Mouse (Mus musculus): Measurements from ENCODE around the gene Ttbk2.
A peak's percentile ranks its signal among the peaks of the same experiment; 100 is the strongest.

Ttbk2 gene

DNA sequence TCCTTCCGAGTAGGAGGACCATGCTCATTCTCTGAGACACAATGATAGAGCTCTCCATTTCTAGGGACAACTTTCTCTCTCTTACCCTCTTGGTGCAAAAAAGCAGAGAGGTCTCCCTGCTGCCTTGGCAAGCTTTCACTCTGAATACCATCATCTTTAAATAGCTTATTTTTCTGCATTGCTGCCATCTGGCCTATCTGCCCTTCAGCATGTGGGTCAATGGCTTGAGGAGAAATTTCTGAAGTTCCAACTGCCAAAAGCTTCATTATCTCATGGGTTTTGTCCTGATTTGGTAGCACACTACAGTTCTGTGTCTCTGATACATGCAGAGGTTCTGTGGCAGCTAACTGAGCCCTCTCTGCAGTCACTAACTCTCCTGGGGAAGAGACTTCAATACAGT, 104.9 kb downstream of the Ttbk2 start:
- no peak for DNase-seq (ENCODE audit: low spot score)

DNA sequence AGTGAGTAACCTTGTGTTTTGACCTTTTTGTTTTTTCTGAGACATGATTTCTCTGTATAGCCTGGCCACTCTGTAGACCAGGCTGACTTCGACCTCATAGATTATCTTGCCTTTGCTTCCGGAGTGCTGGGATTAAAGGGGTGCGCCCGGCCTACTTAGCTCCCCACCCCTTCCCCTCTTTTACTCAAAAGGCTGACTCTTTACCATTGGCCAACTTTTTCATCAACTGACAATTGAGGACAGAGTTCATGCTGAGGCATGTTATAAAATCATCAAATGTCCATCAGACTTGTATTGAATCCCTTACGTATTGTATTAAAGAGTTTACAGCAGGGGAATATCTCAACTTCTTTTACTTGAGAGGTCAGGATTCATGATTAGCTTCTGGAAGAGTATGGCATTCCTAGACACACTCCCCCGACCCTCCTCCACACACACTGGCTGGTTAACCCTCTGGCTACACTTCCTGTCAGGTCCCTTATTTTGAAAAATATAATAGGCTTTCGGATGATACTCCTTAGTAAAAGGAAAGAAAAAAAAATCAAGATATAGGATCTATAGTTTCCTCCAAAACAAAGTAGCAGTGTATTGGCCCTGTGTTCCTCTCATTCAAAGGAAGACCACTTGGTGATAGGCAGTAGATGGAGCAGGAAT, 118.4 kb downstream of the Ttbk2 start:
- DNase-seq (ENCODE audit: low spot score), result no peak

DNA sequence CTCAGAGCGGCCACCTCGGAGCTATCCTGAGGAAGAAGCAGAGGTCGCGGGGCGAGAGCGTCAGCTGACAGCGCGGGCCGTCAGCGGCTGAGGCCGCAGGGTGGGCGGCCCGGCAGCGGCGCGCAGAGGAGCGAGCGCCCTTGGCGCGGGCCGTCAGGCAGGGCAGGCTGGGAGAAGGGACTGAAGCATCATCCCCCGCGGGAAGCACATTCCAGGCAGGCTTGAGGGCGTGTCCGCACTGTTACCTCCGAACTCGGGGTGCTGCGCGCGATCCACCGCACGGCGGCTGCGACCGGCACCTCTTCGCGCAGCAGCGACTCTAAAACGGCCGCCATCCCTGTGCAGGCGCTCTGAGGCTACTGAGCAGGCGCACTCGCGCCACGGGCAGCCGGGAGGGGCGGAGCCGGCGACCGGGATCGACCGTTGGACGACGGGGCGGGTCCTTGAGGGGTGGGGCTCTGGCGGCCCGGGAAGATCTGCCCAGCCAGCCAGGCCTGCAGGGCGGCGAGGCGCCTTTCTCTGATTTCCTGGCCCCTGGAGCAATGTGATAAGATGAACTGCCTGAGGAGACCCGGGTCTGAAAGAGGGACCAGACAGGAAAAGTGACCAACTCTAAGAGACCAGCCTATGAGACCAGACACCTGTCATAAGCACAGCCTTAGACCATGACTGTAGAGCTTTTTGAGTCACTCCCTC, 119.1 kb downstream of the Ttbk2 start:
- peak; percentile 55 for DNase-seq (ENCODE audit: low spot score)

DNA sequence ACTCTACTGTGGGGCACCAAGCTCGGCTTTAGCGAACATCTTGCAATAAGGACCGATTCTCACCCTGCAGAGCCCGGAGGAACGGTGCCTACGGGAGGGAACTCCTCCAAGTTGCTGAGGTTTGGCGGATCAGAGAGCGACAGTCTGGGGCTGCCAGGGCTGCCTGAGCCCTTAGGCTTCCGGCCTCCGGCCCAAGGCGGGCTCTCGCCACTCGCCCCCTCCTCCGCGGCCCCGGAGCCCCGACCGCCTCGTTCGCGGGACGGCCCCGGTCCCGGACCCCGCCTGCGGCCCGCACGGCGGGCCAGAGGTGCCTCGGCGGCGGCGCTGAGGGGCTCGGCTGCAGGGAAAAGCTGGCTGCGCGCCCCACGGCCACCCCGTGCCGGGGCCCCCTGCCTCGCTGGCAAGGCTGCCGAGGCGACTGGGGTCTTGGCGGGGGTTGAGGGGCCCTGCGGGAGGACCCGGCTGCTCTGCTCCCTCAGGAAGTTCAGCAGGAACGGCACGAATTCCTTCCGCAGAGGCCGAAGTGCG, 119.7 kb downstream of the Ttbk2 start:
- no peak for DNase-seq (ENCODE audit: low spot score)

DNA sequence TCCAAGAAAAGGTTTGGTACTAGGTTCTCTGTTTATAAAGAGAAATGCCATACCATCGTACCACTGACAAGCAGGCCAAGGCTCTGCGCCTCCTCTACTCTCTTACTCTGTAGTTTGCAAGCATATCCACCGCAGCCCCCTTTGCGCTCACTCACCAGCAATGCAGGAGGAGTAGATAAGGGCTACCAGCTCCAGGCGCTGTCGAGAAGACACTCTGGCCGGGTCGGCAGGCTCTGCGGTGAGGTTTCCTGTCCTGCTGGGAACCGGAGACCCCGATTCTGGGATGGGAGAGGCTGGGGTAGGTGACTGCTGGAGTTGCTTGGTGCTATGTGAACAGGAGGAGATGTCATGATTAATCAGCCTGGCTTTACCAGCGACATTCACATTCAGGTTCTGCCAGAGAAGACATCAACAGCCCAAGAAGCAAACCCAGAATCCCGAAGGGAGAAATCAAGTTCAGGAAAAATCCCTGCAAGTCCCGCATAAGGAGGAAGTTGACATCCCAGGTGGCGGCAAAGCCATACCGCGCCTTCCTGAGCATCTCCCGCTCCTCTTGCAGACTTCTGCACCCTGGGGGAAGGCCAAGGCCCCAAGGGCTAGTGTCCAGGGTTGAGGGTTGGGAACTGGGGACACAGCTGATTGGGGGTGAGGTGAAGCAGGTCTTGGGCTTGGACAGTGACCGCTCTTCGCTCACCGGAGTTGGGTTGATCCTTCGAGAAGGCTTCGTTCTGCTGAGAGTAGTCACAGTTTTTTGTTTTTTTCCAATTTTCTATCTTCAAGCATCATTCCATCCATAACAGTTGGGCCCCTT, 120.4 kb downstream of the Ttbk2 start:
- no peak for DNase-seq (ENCODE audit: low spot score)

DNA sequence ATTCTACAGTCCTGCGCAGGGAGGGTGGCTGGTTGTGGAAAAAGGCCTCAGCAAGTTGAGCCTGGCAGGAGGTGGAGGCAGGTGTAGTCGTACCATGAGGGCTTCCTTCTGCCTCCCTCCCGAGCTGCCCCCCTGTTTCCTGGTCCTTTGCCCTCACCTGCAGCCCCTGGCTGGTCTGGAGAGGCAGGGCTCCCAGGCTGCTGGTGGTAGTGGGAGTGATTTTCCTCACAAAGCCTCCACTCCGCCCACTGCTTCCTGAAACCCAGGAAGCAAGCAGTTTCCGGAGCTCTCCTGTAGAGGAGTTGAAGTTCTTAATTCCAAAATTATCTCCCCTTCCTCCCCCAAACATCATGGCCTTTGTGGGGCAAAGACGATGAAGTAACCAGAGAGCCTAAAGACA, 126.2 kb downstream of the Ttbk2 start:
- no peak for DNase-seq (ENCODE audit: low spot score)

DNA sequence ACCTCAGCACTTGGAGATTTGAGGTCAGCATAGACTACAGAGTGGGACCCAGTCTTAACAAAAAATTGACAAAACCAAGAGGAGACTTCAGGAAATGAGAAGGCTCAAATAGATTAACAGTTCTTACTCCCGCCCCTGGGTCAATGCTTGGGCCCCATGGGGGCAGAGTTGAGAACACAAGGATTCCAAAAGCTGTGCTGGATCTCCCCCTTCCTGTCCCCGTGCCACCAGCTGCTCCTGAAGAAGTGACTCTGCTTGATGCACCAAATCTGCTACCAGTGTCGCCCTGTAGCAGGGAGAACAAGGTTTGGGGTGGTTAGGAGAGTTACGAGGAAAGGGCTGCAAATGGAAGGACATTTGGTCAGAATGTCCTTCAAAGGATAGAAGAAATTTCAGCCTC, 126.8 kb downstream of the Ttbk2 start:
- DNase-seq (ENCODE audit: low spot score), result no peak

DNA sequence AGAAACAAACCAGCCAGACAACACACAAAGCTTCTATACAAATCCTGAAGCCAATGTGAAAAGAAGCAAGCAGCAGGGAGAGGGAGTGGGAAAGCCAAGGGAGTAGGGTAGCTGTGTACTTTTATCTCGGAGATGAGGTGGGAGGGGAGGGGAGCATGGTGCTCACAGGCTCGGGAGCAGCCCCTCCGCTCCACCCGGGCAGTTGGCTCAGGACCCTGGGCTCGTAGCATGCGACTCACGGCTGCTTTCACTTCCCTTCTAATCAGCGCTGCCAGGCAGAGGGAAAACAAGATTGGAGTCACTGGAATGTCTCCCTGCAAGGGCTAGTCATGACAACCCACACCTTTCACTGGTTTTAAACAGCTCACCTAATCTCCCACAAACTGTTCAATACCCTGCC, 127.9 kb downstream of the Ttbk2 start:
- DNase-seq (ENCODE audit: low spot score), result no peak

DNA sequence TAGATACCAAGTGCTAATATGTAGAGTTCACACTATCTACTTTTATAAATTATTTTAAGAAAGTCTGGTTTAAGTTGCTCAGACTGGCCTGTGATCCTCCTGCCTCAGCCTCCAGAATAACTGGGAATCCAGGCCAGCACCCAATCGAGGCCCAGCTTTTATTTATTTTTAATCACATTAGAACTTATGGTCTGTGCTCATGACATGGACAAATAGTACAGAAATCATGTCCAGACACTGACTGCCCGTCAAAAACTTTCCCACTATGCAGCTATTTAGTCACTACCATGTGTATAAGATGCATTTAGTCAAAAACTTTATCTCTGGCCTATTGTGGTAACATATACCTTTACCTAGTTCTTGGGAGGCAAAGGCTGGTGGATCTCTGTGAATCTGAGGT, 128.5 kb downstream of the Ttbk2 start:
- DNase-seq (ENCODE audit: low spot score), result no peak

DNA sequence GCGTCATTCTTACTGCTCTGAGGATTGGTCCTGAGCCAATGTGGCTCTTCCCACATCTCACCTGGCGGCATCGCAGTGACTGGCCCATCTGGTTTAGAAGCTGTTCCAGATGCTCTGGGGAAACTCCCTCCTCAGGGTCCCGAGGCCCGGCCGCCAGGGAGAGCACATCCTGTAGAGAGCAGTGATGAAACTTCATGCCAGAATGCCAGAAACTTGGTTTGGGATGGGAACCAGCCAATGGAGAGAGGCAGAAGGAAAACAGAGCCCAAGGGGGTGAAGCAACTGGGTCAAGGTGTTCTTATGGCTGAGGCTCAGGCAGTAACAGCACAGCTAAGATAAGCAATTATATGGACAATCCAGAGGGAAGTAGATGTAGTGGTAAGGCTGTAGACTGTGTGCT, 129.6 kb downstream of the Ttbk2 start:
- DNase-seq (ENCODE audit: low spot score), result no peak

DNA sequence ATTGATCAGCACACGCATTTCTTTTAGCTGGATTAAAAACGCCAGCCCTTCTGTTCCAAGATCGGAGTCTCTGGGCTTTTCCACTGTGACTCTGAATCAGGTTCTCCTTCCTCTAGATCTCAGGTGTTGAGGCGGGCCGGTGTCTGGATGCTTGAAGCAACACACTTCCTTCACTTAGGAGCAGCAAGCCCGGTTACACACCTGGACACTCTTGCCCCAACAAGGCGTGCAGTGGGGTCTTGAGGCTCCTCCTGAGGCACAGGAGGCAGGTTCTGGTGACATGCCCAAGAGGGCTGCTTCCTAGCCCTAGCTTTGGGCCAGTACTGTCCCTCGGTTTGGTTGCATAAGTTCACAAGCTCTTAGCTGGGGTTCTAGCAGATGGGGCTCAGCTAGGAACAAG, 131.9 kb downstream of the Ttbk2 start:
- DNase-seq (ENCODE audit: low spot score), result no peak

DNA sequence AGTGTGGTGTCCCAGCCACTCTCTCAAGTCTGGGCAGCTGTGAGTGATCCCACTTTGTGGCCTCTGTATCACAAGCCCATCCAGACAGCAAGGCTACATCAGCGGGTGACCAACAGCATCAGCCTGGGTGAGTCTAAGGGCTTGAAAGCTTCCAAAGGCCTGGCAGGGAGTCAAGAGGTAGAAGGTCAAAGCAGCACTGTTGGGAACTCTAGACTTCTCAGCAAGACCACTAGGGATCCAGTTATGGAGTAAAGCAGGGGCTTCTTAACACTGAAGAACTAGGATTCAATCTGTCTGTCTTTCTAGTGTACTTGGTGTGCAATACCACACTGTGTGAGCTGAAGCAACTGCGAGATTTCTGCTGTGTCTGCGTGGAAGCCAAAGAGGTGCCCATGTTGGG, 137.0 kb downstream of the Ttbk2 start:
- no peak for DNase-seq (ENCODE audit: low spot score)

DNA sequence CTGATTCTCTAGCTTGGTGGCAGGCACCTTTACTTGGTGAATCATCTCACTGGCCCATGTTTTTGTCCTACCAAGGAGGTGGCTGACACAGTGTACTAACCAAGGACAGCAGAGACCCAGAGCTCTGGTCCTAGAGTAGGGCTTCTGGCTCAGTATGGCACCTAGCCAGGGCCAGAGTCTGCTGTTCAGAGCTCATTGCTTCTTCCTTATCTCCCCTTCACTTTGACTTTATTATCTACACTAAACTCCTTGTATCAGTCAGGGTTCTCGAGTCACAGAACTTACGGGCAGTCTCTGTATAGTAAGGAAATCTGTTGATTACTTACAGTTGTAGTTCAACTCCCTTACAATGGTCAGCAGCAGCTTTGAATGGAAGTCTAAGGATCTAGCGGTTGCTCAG, 139.5 kb downstream of the Ttbk2 start:
- DNase-seq (ENCODE audit: low spot score), result no peak

DNA sequence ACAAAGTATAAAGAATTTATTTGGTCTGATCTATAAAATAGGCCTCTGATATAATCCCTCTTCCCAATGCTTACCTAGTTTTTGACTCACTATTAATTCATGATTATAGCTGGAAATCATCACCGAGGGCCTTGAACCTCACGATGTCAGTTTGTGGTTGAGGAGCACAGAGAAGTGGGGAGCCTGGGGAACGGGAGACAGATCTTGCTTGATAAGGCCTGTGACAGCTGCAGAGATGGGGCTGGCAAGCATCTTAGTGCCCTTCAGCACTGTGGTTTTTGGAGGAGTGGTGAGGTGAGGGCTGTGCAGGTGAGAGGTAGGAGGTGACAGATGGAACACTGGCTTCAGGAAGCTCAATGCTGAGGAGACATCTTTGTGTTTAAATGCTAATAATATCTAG, 140.2 kb downstream of the Ttbk2 start:
- no peak for DNase-seq (ENCODE audit: low spot score)

DNA sequence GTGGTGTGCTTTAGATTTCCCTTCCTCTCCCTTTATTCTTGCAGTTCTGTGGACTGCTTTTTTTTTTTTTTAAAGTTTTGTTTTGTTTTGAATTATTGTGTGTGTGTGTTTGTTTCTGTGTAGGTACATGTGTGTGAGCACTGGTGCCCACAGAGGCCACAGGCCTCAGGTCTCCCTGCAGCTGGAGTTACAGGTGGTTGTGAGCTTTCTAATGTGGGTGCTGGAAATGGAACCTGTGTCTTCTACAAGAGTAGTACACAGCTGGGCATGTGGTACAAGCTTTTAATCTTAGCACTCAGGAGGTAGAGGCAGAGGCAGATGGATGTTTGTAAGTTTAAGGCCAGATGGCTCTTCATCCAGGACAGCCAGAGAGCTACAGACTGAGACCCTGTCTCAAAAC, 143.4 kb downstream of the Ttbk2 start:
- DNase-seq (ENCODE audit: low spot score), result no peak

DNA sequence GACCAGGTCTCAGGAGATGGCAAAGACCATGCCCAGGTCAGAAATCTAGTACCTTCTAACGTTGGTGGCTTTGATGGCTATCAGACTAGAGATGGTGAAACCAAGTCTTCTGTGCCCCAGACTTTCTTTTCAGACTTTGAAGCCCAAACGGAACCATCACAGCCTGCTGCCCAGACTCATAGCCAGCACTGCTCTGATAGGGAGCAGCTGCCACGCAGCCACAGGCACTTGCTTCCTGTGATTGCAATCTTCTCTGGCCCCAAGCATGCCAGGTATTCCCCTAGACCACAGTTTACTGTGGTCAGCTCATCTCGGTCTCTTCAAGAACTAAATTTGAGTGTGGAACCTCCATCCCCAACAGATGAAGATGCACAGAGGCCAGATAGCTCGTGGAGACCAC, 147.7 kb downstream of the Ttbk2 start:
- no peak for DNase-seq (ENCODE audit: low spot score)

DNA sequence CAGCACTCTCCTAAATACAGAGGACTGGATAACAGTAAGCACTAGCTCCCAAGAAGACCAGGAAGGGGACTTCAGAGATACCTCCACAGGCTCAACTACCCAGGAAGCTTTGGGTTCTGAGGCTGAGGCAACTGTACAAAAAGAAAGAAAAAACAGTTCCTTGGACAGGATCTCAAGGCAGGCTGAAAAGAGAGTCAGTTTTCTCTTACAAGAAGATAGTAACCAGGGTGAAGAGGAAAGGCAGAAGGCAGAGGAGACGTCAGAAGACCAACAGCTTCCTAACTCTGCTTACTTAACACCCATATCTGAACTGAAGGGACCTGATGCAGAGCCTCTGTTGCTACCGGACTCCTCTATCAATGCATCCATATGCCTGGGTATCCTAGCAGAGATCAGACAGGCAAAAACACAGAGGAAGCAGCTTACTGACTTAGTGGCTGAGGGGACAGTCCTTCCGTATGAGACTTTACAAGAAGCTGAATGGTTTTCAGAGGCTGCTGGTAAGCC, 150.0 kb downstream of the Ttbk2 start:
- DNase-seq (ENCODE audit: low spot score), result no peak

DNA sequence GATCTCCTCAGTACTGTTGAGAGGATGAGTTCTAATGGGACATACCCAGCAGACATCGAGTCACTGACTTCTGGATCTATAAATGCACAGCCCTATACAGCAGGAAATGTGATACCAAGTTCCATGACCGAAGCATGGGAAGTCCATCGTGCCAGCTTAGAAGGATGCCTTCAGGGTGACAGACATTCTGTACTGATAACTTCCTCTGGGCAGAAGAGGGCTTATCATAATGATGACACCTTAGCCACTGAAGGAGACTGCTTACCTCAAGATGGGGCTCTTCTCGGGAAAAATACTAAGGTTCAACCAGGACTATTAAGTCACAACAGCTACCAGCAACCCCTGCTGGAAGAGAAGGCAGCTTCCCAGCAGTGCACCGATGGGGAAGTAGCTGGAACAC, 152.6 kb downstream of the Ttbk2 start:
- DNase-seq (ENCODE audit: low spot score), result no peak

All from layer of hippocampus, adult 9-10 months (tissue).